Mouse (Mus musculus): ENCODE results near the gene AI854703.

- no peak for TF ChIP-seq USF1 (IDR thresholded peaks at IDR 0.05; ENCODE audit: low read depth)
- no peak for TF ChIP-seq POLR2A (IDR thresholded peaks at IDR 0.05; ENCODE audit: insufficient read length, low read depth)
- no peak for TF ChIP-seq TCF12 (IDR thresholded peaks at IDR 0.05; ENCODE audit: insufficient read depth, poor library complexity, severe bottlenecking)
These were observed 954 bp downstream of the AI854703 start for GRCm38 (mm10) chr6:48627511-48627924.
